In genomic region chr11:101785143-101785851, GRCm38 (mm10) we compare ENCODE assay signal across 8 mouse cellular contexts. TPM values are rescaled to one million over a fixed set of nuclear protein-coding genes. Genes with fewer than 3 reads are reported as not detected.
DNase-seq lines count a peak whose midpoint lies in the region; ATAC-seq and TF ChIP-seq lines count a peak whose summit lies in the region.

Etv4 (minus strand) TSS chr11:101785371.

- H3K36me3 ChIP-seq in forebrain, embryonic 10.5 days (replicated peaks), result no peaks in the 10 kb centered on the region
- H3K36me3 ChIP-seq in heart, embryonic 15.5 days, result no peaks in the 10 kb centered on the region
- no peaks in the 10 kb centered on the region for H3K36me3 ChIP-seq in liver, embryonic 14.5 days (replicated peaks; ENCODE audit: control insufficient read depth, insufficient read depth, low read depth)
- H3K36me3 ChIP-seq in neural tube, embryonic 11.5 days (ENCODE audit: control insufficient read depth, insufficient read depth, low read length), result no peaks in the 10 kb centered on the region

- H3K4me1 ChIP-seq in forebrain, embryonic 10.5 days, result peaks cover 51% of the 10 kb centered on the region
- H3K4me1 ChIP-seq in heart, embryonic 15.5 days (replicated peaks), result peaks cover 27% of the 10 kb centered on the region
- H3K4me1 ChIP-seq in liver, embryonic 14.5 days (replicated peaks; ENCODE audit: control insufficient read depth in 2 of 2, insufficient read depth in 2 of 2, low read length in 1 of 2), result peaks cover 0 to 2% of the 10 kb centered on the region in 2 experiments; a peak in 1 of 4 replicates
- H3K4me1 ChIP-seq in neural tube, embryonic 11.5 days (ENCODE audit: control insufficient read depth, insufficient read depth, low read length), result peaks cover 18% of the 10 kb centered on the region

- no peak for TF ChIP-seq CTCF in brain, embryonic 14.5 days (IDR thresholded peaks at IDR 0.05; ENCODE audit: borderline replicate concordance, extremely low read depth, insufficient read depth, insufficient read length)
- no peak for TF ChIP-seq CTCF in liver, embryonic 14.5 days (IDR thresholded peaks at IDR 0.05; ENCODE audit: low read depth)

- peak within 1 kb of the TSS; percentile 85 for H3K27ac ChIP-seq in forebrain, embryonic 10.5 days
- H3K27ac ChIP-seq in heart, embryonic 15.5 days, result peak within 1 kb of the TSS; percentile 66
- no peak within 1 kb of the TSS for H3K27ac ChIP-seq in liver, embryonic 14.5 days
- peak within 1 kb of the TSS; percentile 24; the same call in 1 of the 2 replicates for H3K27ac ChIP-seq in neural tube, embryonic 11.5 days (ENCODE audit: low read depth, low read length)

- under 1% methylated on average over 35 of the region's 35 CpGs for WGBS in forebrain, embryonic 10.5 days
- under 1% methylated on average over 35 of the region's 35 CpGs for WGBS in heart, embryonic 15.5 days
- 1% methylated on average over 35 of the region's 35 CpGs for WGBS in liver, embryonic 14.5 days (ENCODE audit: insufficient replicate concordance)
- under 1% methylated on average over 35 of the region's 35 CpGs for WGBS in neural tube, embryonic 11.5 days

- no peak for TF ChIP-seq EP300 in liver, embryonic 14.5 days (IDR thresholded peaks at IDR 0.05; ENCODE audit: low read depth)

- ATAC-seq in heart, embryonic 15.5 days (replicated peaks; ENCODE audit: insufficient number of reproducible peaks, insufficient read depth, low FRiP score, low read depth), result peak; percentile 86
- peak; percentile 84 for ATAC-seq in liver, embryonic 14.5 days (ENCODE audit: insufficient read depth)
- ATAC-seq in neural tube, embryonic 11.5 days (ENCODE audit: insufficient read depth, low FRiP score, low TSS enrichment), result peak; percentile 95

- peak within 1 kb of the TSS; percentile 62 for H3K4me3 ChIP-seq in forebrain, embryonic 10.5 days
- H3K4me3 ChIP-seq in heart, embryonic 15.5 days, result peak within 1 kb of the TSS; percentile 61
- peak within 1 kb of the TSS; percentile 40 to 50 for H3K4me3 ChIP-seq in liver, embryonic 14.5 days (ENCODE audit: insufficient read depth in 1 of 2, low read depth in 2 of 2, low read length in 2 of 2)
- peak within 1 kb of the TSS; percentile 46 for H3K4me3 ChIP-seq in neural tube, embryonic 11.5 days (ENCODE audit: low read depth, low read length)

- peak within 1 kb of the TSS; percentile 59 for H3K9ac ChIP-seq in heart, embryonic 15.5 days
- H3K9ac ChIP-seq in liver, embryonic 14.5 days (replicated peaks), result no peak within 1 kb of the TSS
- peak within 1 kb of the TSS; percentile 56 for H3K9ac ChIP-seq in neural tube, embryonic 11.5 days (ENCODE audit: low read length)

- peaks cover 94% of the 10 kb centered on the region for H3K27me3 ChIP-seq in forebrain, embryonic 10.5 days (ENCODE audit: poor library complexity, severe bottlenecking)
- peaks cover 73% of the 10 kb centered on the region for H3K27me3 ChIP-seq in heart, embryonic 15.5 days
- peaks cover 53% of the 10 kb centered on the region for H3K27me3 ChIP-seq in liver, embryonic 14.5 days (ENCODE audit: control insufficient read depth, insufficient read depth, low read length)
- H3K27me3 ChIP-seq in neural tube, embryonic 11.5 days (ENCODE audit: control insufficient read depth, insufficient read depth, low read length), result peaks cover 54% of the 10 kb centered on the region

- H3K9me3 ChIP-seq in forebrain, embryonic 10.5 days, result no peaks in the 10 kb centered on the region
- no peaks in the 10 kb centered on the region for H3K9me3 ChIP-seq in heart, embryonic 15.5 days (replicated peaks)
- H3K9me3 ChIP-seq in liver, embryonic 14.5 days (ENCODE audit: control insufficient read depth, low read length), result no peaks in the 10 kb centered on the region
- no peaks in the 10 kb centered on the region for H3K9me3 ChIP-seq in neural tube, embryonic 11.5 days (ENCODE audit: control insufficient read depth, low read length)

- H3K4me2 ChIP-seq in heart, embryonic 15.5 days, result peak within 1 kb of the TSS; percentile 99
- peak within 1 kb of the TSS; percentile 56 for H3K4me2 ChIP-seq in liver, embryonic 14.5 days (ENCODE audit: low read depth)
- peak within 1 kb of the TSS; percentile 92 for H3K4me2 ChIP-seq in neural tube, embryonic 11.5 days (ENCODE audit: low read depth)

- no peak for TF ChIP-seq POLR2A in brain, embryonic 14.5 days (IDR thresholded peaks at IDR 0.05; ENCODE audit: borderline replicate concordance, extremely low read depth, insufficient read depth, insufficient read length, poor library complexity, severe bottlenecking)

- peak; percentile 92 for DNase-seq in CD4-positive helper T cell, adult 2 months (ENCODE audit: low read depth, low spot score)
- peak; percentile 99 for DNase-seq in brain, embryonic 14.5 days (ENCODE audit: low read depth)
- peak; percentile 95 for DNase-seq in forebrain, embryonic 10.5 days (ENCODE audit: extremely low spot score, low spot score)
- peak; percentile 82 to 91 for DNase-seq in kidney, postnatal 25 days
- DNase-seq in liver, embryonic 14.5 days (ENCODE audit: low read depth in 3 of 3, low spot score in 3 of 3), result peak; percentile 54 to 63 (median 54)
- peak; percentile 95 for DNase-seq in neural tube, embryonic 11.5 days (ENCODE audit: low spot score)
- DNase-seq in telencephalon, adult 2 months (ENCODE audit: low read depth, low spot score), result peak; percentile 82

RNA-seq across cellular contexts. Expression of gene Etv4, which starts in this region (rescaled TPM):
- polyA plus RNA-seq in brain, embryonic 14.5 days (2012; rRNA removed), result 7.3 and 10.4 TPM in 2 replicates
- polyA plus RNA-seq in forebrain, embryonic 10.5 days (2016; fragmentation: Nextera tagmentation; extraction: Ambion mirVana), result 10.2 and 15.0 TPM in 2 replicates
- 3.5 and 5.8 TPM in 2 replicates for polyA plus RNA-seq in heart, embryonic 15.5 days (2015; fragmentation: Nextera tagmentation; extraction: Ambion mirVana)
- 0.29 TPM in 2 replicates for polyA plus RNA-seq in liver, embryonic 14.5 days (2012; rRNA removed)
- polyA plus RNA-seq in liver, embryonic 14.5 days (2014; fragmentation: Nextera tagmentation; extraction: Ambion mirVana), result 0.20 and 0.30 TPM in 2 replicates
- polyA plus RNA-seq in neural tube, embryonic 11.5 days (2014; fragmentation: Nextera tagmentation; extraction: Ambion mirVana), result 8.4 and 9.4 TPM in 2 replicates

Comparison
In these comparisons a context has a peak if more than half of its experiments do, and no peak if none do; other contexts are left out.
1. Peak in DNase-seq, ATAC-seq, H3K4me3 ChIP-seq and H3K4me2 ChIP-seq in liver, embryonic 14.5 days; RNA of the gene not detected or under 1 TPM.